Mouse (Mus musculus): ENCODE results near the gene Pogz.

GRCm38 (mm10) chr3:94821008-94821638, 16.2 kb upstream of the Pogz start:
- TF ChIP-seq CTCF (IDR thresholded peaks at IDR 0.05; ENCODE audit: extremely low read depth, insufficient read length, insufficient replicate concordance, low read depth, low read length) (no peak), POLR2A (IDR thresholded peaks at IDR 0.05; ENCODE audit: low read depth, low read length) (no peak)
